Mouse (Mus musculus) kidney, adult 10 weeks (tissue): Measurements from ENCODE around the gene H2-T22. TPM values are rescaled to one million over a fixed set of nuclear protein-coding genes. Genes with fewer than 3 reads are reported as not detected.

Experiments used
- polyA plus RNA-seq: library from polyadenylated mRNA; stranded (reverse); fragments of 350-450 nt; fragmentation: Illumina TruSeq; extraction: RNeasy Lipid Tissue Mini Kit (QIAGEN cat#74804); gene quantifications from one replicate; pipeline ENCODE4 v1.2.3, GENCODE M21; 2014; ENCODE audit warnings: low read depth, low replicate concordance

The H2-T22 gene
- polyA plus RNA-seq = 17.7 TPM

DNA sequence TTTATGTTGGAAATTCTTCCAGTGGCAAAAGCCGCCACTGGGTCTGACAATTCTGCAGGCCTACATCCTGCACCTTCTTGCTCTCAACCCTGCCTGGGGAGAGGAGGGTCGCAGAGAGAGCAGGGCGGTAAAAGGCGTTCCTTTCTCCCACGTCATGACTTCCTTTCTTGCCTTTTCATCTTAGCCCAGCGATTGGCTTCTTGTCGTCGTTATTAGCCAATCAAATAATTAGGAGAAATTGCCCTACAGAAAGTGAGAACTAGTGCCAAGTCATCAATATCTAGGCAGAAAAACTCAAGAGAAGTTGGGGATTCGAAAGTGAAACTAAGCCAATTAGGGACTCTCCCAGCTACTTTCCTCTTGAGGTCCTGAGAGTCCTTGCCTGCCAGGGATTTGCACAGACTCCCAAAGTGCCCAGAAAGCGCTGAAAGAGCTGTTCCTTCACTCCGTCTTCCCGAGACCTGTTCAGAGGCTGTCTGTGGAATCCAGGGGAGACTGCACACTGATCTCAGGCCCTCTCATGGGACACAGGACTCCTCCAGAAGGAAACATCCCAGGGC, at the start of gene H2-T22, which contains the start of gene Gm6034:
H2-T22 (minus strand) TSS at position 138 of the 560 bp plus-strand sequence.
Gm6034 (plus strand) TSS at position 352 of the 560 bp plus-strand sequence.

DNA sequence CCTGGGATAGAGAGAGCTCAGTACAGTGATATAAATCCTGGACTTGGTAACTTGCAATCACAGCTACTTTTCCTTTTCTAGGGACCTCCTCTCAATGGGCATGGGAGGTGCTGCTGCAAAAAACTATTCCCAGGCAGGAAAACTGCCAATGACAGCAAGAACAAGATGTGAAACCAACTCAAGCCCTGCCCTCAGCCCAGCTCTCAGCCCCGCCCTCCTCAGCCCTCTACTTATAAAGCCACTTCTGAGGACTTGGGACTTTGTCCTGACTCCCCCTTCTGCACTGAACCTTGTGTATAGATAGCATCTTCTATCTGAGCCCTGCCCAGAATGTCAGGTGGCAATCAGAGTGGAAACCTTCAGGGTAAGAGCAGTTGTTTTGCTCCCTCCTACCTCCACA, 15.8 kb upstream of the H2-T22 start, which contains the start of gene Gm11127:
Gm11127 (minus strand) TSS at position 10 of the 400 bp plus-strand sequence.

DNA sequence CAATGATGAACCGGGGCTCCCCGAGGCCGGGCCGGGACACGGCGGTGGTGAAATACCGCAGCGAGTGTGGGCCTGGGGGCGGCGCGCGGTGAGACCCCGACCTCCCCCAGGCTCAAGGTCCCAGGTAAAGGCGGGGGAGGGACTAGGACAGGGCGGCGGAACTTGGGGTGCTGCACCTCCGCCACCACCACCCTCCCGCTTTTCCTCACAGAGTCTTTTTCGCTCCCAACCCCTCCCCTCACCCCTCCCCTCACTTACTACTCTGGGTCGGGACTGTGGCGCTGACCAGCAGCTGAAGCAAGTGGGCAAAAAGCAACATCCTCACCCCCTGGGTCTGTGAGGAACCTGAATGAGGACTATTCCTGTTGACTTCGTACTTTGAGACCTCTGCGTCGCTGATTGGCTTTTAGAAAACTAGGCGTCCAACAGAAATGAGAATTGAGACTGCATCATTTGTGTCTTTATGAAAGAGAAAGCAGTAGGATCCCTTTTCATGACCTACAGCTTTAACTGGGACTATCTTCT, 10.1 kb downstream of the H2-T22 start, which contains the start of gene H2-T23:
H2-T23 (minus strand) TSS at position 505 of the 525 bp plus-strand sequence.

DNA sequence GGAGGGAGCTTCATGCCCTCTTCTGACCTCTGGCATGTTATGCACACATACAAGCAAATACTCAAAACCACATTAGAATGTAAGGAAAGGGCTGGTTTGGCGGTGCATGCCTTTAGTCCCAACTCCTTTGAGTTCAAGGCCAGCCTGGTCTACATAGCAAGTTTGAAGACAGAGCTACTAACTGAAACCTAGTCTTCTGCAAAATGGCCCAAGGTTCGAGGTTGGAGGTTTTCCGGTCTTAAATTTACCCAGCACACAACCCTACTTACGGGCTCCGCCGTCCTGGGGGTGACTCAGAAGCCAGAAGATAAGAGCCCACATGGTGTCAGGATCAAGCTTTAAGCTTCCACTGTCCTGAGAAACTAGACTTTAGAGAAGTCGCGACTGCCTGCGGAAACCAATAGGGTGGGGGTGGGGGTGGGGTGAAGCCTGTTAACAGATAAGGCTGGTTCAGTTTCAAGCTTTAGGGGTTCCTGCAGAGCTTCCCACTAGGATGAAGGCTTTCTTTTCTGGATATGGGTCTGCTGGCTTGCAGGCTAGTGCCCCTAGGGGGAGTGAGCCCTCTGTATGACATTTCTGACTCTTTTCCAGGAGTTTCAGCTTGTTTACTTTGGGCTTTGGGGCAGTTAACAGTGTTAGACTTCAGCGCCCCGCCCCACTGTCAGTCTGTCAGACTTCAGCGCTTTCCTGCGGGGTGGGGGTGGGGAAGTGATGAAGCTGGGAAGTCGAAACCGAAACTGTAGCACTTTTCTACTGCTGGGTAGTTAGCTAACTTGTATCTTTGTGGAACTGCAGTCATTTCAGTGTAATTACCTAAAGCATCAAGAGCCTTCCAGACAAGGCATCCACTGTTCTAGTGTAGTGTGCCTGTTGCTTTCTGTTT, 22.1 kb downstream of the H2-T22 start, which contains the start of gene H2-T24:
H2-T24 (minus strand) TSS at position 370 of the 883 bp plus-strand sequence.

Other genes starting within 250 kb of the H2-T22 start
- 13.7 TPM for gene Ier3, start 221.1 kb downstream of the H2-T22 start, polyA plus RNA-seq
- gene Flot1, start 219.5 kb downstream of the H2-T22 start, polyA plus RNA-seq = 7.4 TPM
- 11.5 TPM for gene Tubb5, start 204.4 kb downstream of the H2-T22 start, polyA plus RNA-seq
- 7.1 TPM for gene Mdc1, start 201.2 kb downstream of the H2-T22 start, polyA plus RNA-seq
- 0.32 TPM for gene Nrm, start 181.4 kb downstream of the H2-T22 start, polyA plus RNA-seq
- gene Ppp1r18, start 177.2 kb downstream of the H2-T22 start, polyA plus RNA-seq = 0.49 TPM
- gene Dhx16, start 162.9 kb downstream of the H2-T22 start, polyA plus RNA-seq = 21.8 TPM
- gene 2310061I04Rik, start 145.3 kb downstream of the H2-T22 start, polyA plus RNA-seq = 38.4 TPM
- 7.0 TPM for gene Atat1, start 132.7 kb downstream of the H2-T22 start, polyA plus RNA-seq
- gene Mrps18b, start 126.4 kb downstream of the H2-T22 start, polyA plus RNA-seq = 17.0 TPM
- gene Ppp1r10, start 126.3 kb downstream of the H2-T22 start, polyA plus RNA-seq = 28.8 TPM
- 35.2 TPM for gene Abcf1, start 73.0 kb downstream of the H2-T22 start, polyA plus RNA-seq
- gene Gnl1, start 62.9 kb downstream of the H2-T22 start, polyA plus RNA-seq = 1.0 TPM
- gene Prr3, start 62.5 kb downstream of the H2-T22 start, polyA plus RNA-seq = 1.6 TPM
- gene H2-T24, start 22.2 kb downstream of the H2-T22 start, polyA plus RNA-seq = 4.6 TPM
- 6.1 TPM for gene H2-T23, start 9.9 kb downstream of the H2-T22 start, polyA plus RNA-seq
- not detected for gene Gm6034, start 214 bp upstream of the H2-T22 start, polyA plus RNA-seq
- 0.89 TPM for gene Gm11127, start 15.6 kb upstream of the H2-T22 start, polyA plus RNA-seq
- gene Gm19684, start 78.9 kb upstream of the H2-T22 start, polyA plus RNA-seq = not detected
- gene Gm7030, start 86.7 kb upstream of the H2-T22 start, polyA plus RNA-seq = not detected
- gene Gm8909, start 125.8 kb upstream of the H2-T22 start, polyA plus RNA-seq = not detected
- not detected for gene H2-T3, start 147.5 kb upstream of the H2-T22 start, polyA plus RNA-seq
- gene Rpp21, start 215.3 kb upstream of the H2-T22 start, polyA plus RNA-seq = 3.7 TPM
- gene Trim39, start 229.5 kb upstream of the H2-T22 start, polyA plus RNA-seq = 10.6 TPM
- not detected for gene H2-M10.2, start 243.7 kb upstream of the H2-T22 start, polyA plus RNA-seq